Mouse (Mus musculus) kidney, adult 2 months (tissue): ENCODE measurements around the gene Bcl7b.
A peak's percentile ranks its signal among the peaks of the same experiment; 100 is the strongest.

ENCODE experiments used
- CTCF ChIP-seq: fragments of 200-500 bp; conservative IDR thresholded peaks from 2 replicates; pipeline ENCODE4 v1.5.1; 2011; ENCODE audit warnings: low read depth, mild to moderate bottlenecking, control low read depth, low read length, moderate library complexity, mixed read lengths; ENCODE audit not compliant: insufficient read depth, insufficient read length
- POLR2A ChIP-seq: fragments of 200-500 bp; IDR thresholded peaks from one replicate; pipeline ENCODE4 v1.6.1; 2011; ENCODE audit warnings: low read depth, low read length, control low read depth

GRCm38 (mm10) chr5:135168063-135169062 lies at the start of gene Bcl7b:
- TF ChIP-seq CTCF = no peak
- peak; percentile 20 for TF ChIP-seq POLR2A
